Mouse (Mus musculus) MEL (cell line): ENCODE measurements around the gene Otud7b. TPM values are rescaled to one million over a fixed set of nuclear protein-coding genes. Genes with fewer than 3 reads are reported as not detected.
A peak's percentile ranks its signal among the peaks of the same experiment; 100 is the strongest.

Experiments used
- DNase-seq: peaks from one replicate; pipeline ENCODE4 v3.0.0; 2011; ENCODE audit warnings: low read depth, low spot score
- H3K27ac ChIP-seq: 2 replicates; pipeline ENCODE4 v1.5.1; 2012; ENCODE audit warnings: low read depth, mild to moderate bottlenecking, control low read depth, low read length, moderate library complexity; ENCODE audit not compliant: control insufficient read depth
- H3K27me3 ChIP-seq, 2 experiments: fragments of 150-350 bp in 1 of 2; sonication (generic) in 1 of 2; 2 replicates each; pipeline ENCODE4 v1.6.1; 2012; ENCODE audit warnings: low read length in 2 of 2, mild to moderate bottlenecking in 2 of 2, improper control_type of control experiment in 1 of 2, moderate library complexity in 1 of 2; ENCODE audit not compliant: insufficient read depth in 2 of 2, control insufficient read depth in 1 of 2
- H3K36me3 ChIP-seq, 2 experiments: 2 replicates each; pipeline ENCODE4 v1.6.1; 2012 to 2014; ENCODE audit warnings: low read length in 2 of 2, improper control_type of control experiment in 1 of 2, inconsistent platforms in 1 of 2, mild to moderate bottlenecking in 1 of 2; ENCODE audit not compliant: insufficient read depth in 2 of 2, control insufficient read depth in 1 of 2
- H3K4me1 ChIP-seq, 2 experiments: fragments of 150-350 bp in 1 of 2; sonication (generic) in 1 of 2; 2 replicates each; pipeline ENCODE4 v1.6.1; 2012; ENCODE audit warnings: low read length in 2 of 2, improper control_type of control experiment in 1 of 2, mild to moderate bottlenecking in 1 of 2; ENCODE audit not compliant: insufficient read depth in 2 of 2, control insufficient read depth in 1 of 2
- H3K4me3 ChIP-seq, 2 experiments: fragments of 150-350 bp in 1 of 2; sonication (generic) in 1 of 2; 2 replicates each; pipeline ENCODE4 v1.5.1; 2012; ENCODE audit warnings: low read depth in 2 of 2, low read length in 2 of 2, mild to moderate bottlenecking in 2 of 2, moderate library complexity in 2 of 2, control low read depth in 1 of 2, improper control_type of control experiment in 1 of 2; ENCODE audit not compliant: control insufficient read depth in 1 of 2, insufficient read depth in 1 of 2
- H3K79me2 ChIP-seq: 2 replicates; pipeline ENCODE4 v1.6.1; 2012; ENCODE audit warnings: mild to moderate bottlenecking, low read length, moderate library complexity; ENCODE audit not compliant: control insufficient read depth, poor library complexity, insufficient read depth
- H3K9ac ChIP-seq: 2 replicates; pipeline ENCODE4 v1.6.1; 2012; ENCODE audit warnings: low read depth, mild to moderate bottlenecking, control low read depth, low read length, moderate library complexity; ENCODE audit not compliant: control insufficient read depth, poor library complexity, severe bottlenecking
- H3K9me3 ChIP-seq: fragments of 150-350 bp; sonication (generic); replicated peaks from 2 replicates; pipeline ENCODE4 v1.6.1; 2012; ENCODE audit warnings: mild to moderate bottlenecking, low read length, improper control_type of control experiment, moderate library complexity; ENCODE audit not compliant: insufficient read depth
- BHLHE40 ChIP-seq: IDR thresholded peaks from 2 replicates; pipeline ENCODE4 v1.6.1; 2012; ENCODE audit warnings: low read depth, mild to moderate bottlenecking, inconsistent platforms, low read length, improper control_type of control experiment, borderline replicate concordance
- CHD1 ChIP-seq: IDR thresholded peaks from 2 replicates; pipeline ENCODE4 v1.6.1; 2012; ENCODE audit warnings: low read depth, mild to moderate bottlenecking, inconsistent platforms, low read length, improper control_type of control experiment
- CHD2 ChIP-seq: IDR thresholded peaks from 2 replicates; pipeline ENCODE4 v1.6.1; 2011; ENCODE audit warnings: low read length, improper control_type of control experiment
- CTCF ChIP-seq, 3 experiments: IDR thresholded peaks in 2 of 3; conservative IDR thresholded peaks in 1 of 3; 2 replicates each; pipeline ENCODE4 v1.5.1; 2011 to 2012; ENCODE audit warnings: low read length in 3 of 3, low read depth in 2 of 3, mild to moderate bottlenecking in 2 of 3, improper control_type of control experiment in 1 of 3, inconsistent platforms in 1 of 3, mixed read lengths in 1 of 3, moderate library complexity in 1 of 3; ENCODE audit not compliant: control insufficient read depth in 1 of 3, insufficient read depth in 1 of 3, poor library complexity in 1 of 3, severe bottlenecking in 1 of 3
- E2F4 ChIP-seq: IDR thresholded peaks from 2 replicates; pipeline ENCODE4 v1.6.1; 2011; ENCODE audit warnings: low read depth, low read length, improper control_type of control experiment, borderline replicate concordance
- EP300 ChIP-seq, 2 experiments: IDR thresholded peaks; 2 replicates each; pipeline ENCODE4 v1.6.1; 2011; ENCODE audit warnings: improper control_type of control experiment in 2 of 2, low read length in 2 of 2, low read depth in 1 of 2, mild to moderate bottlenecking in 1 of 2
- ETS1 ChIP-seq: IDR thresholded peaks from 2 replicates; pipeline ENCODE4 v1.6.1; 2012; ENCODE audit warnings: low read depth, mild to moderate bottlenecking, inconsistent platforms, low read length, improper control_type of control experiment, moderate library complexity
- GABPA ChIP-seq: IDR thresholded peaks from 2 replicates; pipeline ENCODE4 v1.6.1; 2012; ENCODE audit warnings: low read depth, mild to moderate bottlenecking, inconsistent platforms, low read length, improper control_type of control experiment, moderate library complexity
- GATA1 ChIP-seq: IDR thresholded peaks from 2 replicates; pipeline ENCODE4 v1.6.1; 2011; ENCODE audit warnings: low read depth, low read length, improper control_type of control experiment
- HCFC1 ChIP-seq: IDR thresholded peaks from 2 replicates; pipeline ENCODE4 v1.6.1; 2012; ENCODE audit warnings: low read depth, mild to moderate bottlenecking, inconsistent platforms, low read length, improper control_type of control experiment, moderate library complexity
- JUND ChIP-seq: IDR thresholded peaks from 2 replicates; pipeline ENCODE4 v1.6.1; 2011; ENCODE audit warnings: low read depth, mild to moderate bottlenecking, improper control_type of control experiment, low read length
- KAT2A ChIP-seq: conservative IDR thresholded peaks from 2 replicates; pipeline ENCODE4 v1.6.1; 2012; ENCODE audit warnings: low read depth, low read length, improper control_type of control experiment, inconsistent platforms
- MAFK ChIP-seq: IDR thresholded peaks from 2 replicates; pipeline ENCODE4 v1.6.1; 2011; ENCODE audit warnings: low read depth, mild to moderate bottlenecking, low read length, improper control_type of control experiment, borderline replicate concordance
- MAX ChIP-seq: IDR thresholded peaks from 2 replicates; pipeline ENCODE4 v1.6.1; 2011; ENCODE audit warnings: low read length, improper control_type of control experiment
- MAZ ChIP-seq: IDR thresholded peaks from 2 replicates; pipeline ENCODE4 v1.6.1; 2012; ENCODE audit warnings: low read depth, mild to moderate bottlenecking, inconsistent platforms, low read length, improper control_type of control experiment
- MXI1 ChIP-seq: IDR thresholded peaks from 2 replicates; pipeline ENCODE4 v1.6.1; 2011; ENCODE audit warnings: mild to moderate bottlenecking, low read depth, low read length, improper control_type of control experiment
- MYB ChIP-seq: IDR thresholded peaks from 2 replicates; pipeline ENCODE4 v1.6.1; 2011; ENCODE audit warnings: mild to moderate bottlenecking, low read depth, low read length, improper control_type of control experiment
- MYC ChIP-seq: IDR thresholded peaks from 2 replicates; pipeline ENCODE4 v1.6.1; 2011; ENCODE audit warnings: low read depth, mild to moderate bottlenecking, low read length, improper control_type of control experiment, moderate library complexity
- NELFE ChIP-seq: IDR thresholded peaks from 2 replicates; pipeline ENCODE4 v1.6.1; 2011; ENCODE audit warnings: low read depth, low read length, improper control_type of control experiment
- NRF1 ChIP-seq: IDR thresholded peaks from 2 replicates; pipeline ENCODE4 v1.6.1; 2014; ENCODE audit warnings: low read depth, mild to moderate bottlenecking, inconsistent platforms, low read length, improper control_type of control experiment, moderate library complexity; ENCODE audit not compliant: poor library complexity, insufficient read depth, severe bottlenecking
- POLR2A ChIP-seq, 2 experiments: IDR thresholded peaks; 2 replicates each; pipeline ENCODE4 v1.6.1; 2011 to 2012; ENCODE audit warnings: low read length in 2 of 2, mild to moderate bottlenecking in 2 of 2, control low read depth in 1 of 2, improper control_type of control experiment in 1 of 2, low read depth in 1 of 2, moderate library complexity in 1 of 2; ENCODE audit not compliant: control insufficient read depth in 1 of 2, insufficient read depth in 1 of 2, poor library complexity in 1 of 2
- POLR2AphosphoS2 ChIP-seq: IDR thresholded peaks from 2 replicates; pipeline ENCODE4 v1.6.1; 2011; ENCODE audit warnings: low read length, improper control_type of control experiment
- POLR2AphosphoS5 ChIP-seq: IDR thresholded peaks from 2 replicates; pipeline ENCODE4 v1.6.1; 2012; ENCODE audit warnings: low read depth, borderline replicate concordance, mild to moderate bottlenecking, inconsistent platforms, low read length, moderate library complexity, mixed read lengths
- RAD21 ChIP-seq: IDR thresholded peaks from 2 replicates; pipeline ENCODE4 v1.6.1; 2011; ENCODE audit warnings: mild to moderate bottlenecking, low read depth, low read length, improper control_type of control experiment
- RCOR1 ChIP-seq: IDR thresholded peaks from 2 replicates; pipeline ENCODE4 v1.6.1; 2012; ENCODE audit warnings: low read depth, mild to moderate bottlenecking, inconsistent platforms, low read length, improper control_type of control experiment
- SIN3A ChIP-seq: IDR thresholded peaks from 2 replicates; pipeline ENCODE4 v1.6.1; 2012; ENCODE audit warnings: low read length, improper control_type of control experiment, inconsistent platforms
- SMC3 ChIP-seq: IDR thresholded peaks from 2 replicates; pipeline ENCODE4 v1.6.1; 2011; ENCODE audit warnings: low read depth, low read length, improper control_type of control experiment
- TAL1 ChIP-seq: IDR thresholded peaks from 2 replicates; pipeline ENCODE4 v1.6.1; 2012; ENCODE audit warnings: mild to moderate bottlenecking, inconsistent platforms, low read length, moderate library complexity, mixed read lengths
- TBP ChIP-seq: IDR thresholded peaks from 2 replicates; pipeline ENCODE4 v1.8.0; 2011; ENCODE audit warnings: low read depth, low read length, improper control_type of control experiment
- TCF12 ChIP-seq: IDR thresholded peaks from 2 replicates; pipeline ENCODE4 v1.6.1; 2014; ENCODE audit warnings: low read depth, mild to moderate bottlenecking, inconsistent platforms, low read length, improper control_type of control experiment, moderate library complexity
- UBTF ChIP-seq: IDR thresholded peaks from 2 replicates; pipeline ENCODE4 v1.6.1; 2012; ENCODE audit warnings: low read depth, mild to moderate bottlenecking, inconsistent platforms, low read length, improper control_type of control experiment, moderate library complexity, borderline replicate concordance; ENCODE audit not compliant: insufficient read depth
- USF1 ChIP-seq: IDR thresholded peaks from 2 replicates; pipeline ENCODE4 v1.6.1; 2014; ENCODE audit warnings: low read depth, mild to moderate bottlenecking, inconsistent platforms, low read length, improper control_type of control experiment, moderate library complexity
- USF2 ChIP-seq, 2 experiments: IDR thresholded peaks; 2 replicates each; pipeline ENCODE4 v1.6.1; 2011 to 2012; ENCODE audit warnings: improper control_type of control experiment in 2 of 2, low read length in 2 of 2, borderline replicate concordance in 1 of 2, inconsistent platforms in 1 of 2, low read depth in 1 of 2, mild to moderate bottlenecking in 1 of 2; ENCODE audit not compliant: insufficient read depth in 1 of 2
- ZC3H11A ChIP-seq: IDR thresholded peaks from 2 replicates; pipeline ENCODE4 v1.6.1; 2012; ENCODE audit warnings: low read depth, mild to moderate bottlenecking, inconsistent platforms, low read length, improper control_type of control experiment
- ZKSCAN1 ChIP-seq: IDR thresholded peaks from 2 replicates; pipeline ENCODE4 v1.6.1; 2012; ENCODE audit warnings: low read depth, mild to moderate bottlenecking, inconsistent platforms, low read length, improper control_type of control experiment, moderate library complexity
- ZMIZ1 ChIP-seq: IDR thresholded peaks from 2 replicates; pipeline ENCODE4 v1.6.1; 2012; ENCODE audit warnings: low read depth, mild to moderate bottlenecking, inconsistent platforms, low read length, improper control_type of control experiment, moderate library complexity
- ZNF384 ChIP-seq: IDR thresholded peaks from 2 replicates; pipeline ENCODE4 v1.6.1; 2012; ENCODE audit warnings: low read depth, mild to moderate bottlenecking, inconsistent platforms, low read length, improper control_type of control experiment
- polyA plus RNA-seq, 2 experiments: library from polyadenylated mRNA; stranded (reverse) in 1 of 2; unstranded in 1 of 2; fragments of >175 nt in 1 of 2; fragments of >200 nt in 1 of 2; gene quantifications; 2 replicates each; pipeline versions ENCODE4 v1.2.1 to v1.2.4; 2012; ENCODE audit warnings: low replicate concordance in 2 of 2, low read depth in 1 of 2; ENCODE audit not compliant: insufficient read length in 2 of 2, insufficient read depth in 1 of 2, missing spikeins in 1 of 2
- total RNA-seq: library from RNA; depleted of rRNA; stranded (reverse); fragments of 300-350 nt; gene quantifications from 2 replicates; pipeline ENCODE4 v1.2.3, GENCODE M21; 2012

Gene Otud7b
- total and polyA plus RNA-seq, 3 experiments, result 17.9 to 25.8 (median 24.4) TPM

GRCm38 (mm10) chr3:96057747-96058204 is 46.6 kb upstream of the Otud7b start:
- H3K36me3 ChIP-seq, result peaks cover 0 to 20% of the 10 kb centered on the region in 2 experiments; a peak in 2 of 4 replicates
- H3K9me3 ChIP-seq, result no peaks in the 10 kb centered on the region
- H3K9ac ChIP-seq, result peak overlapping the region; percentile 75
- peaks cover 2% of the 10 kb centered on the region for H3K79me2 ChIP-seq
- peak; percentile 99 for DNase-seq
- H3K27ac ChIP-seq, result peak overlapping the region; percentile 74
- no peaks in the 10 kb centered on the region for H3K27me3 ChIP-seq
- H3K4me3 ChIP-seq, result peak overlapping the region; percentile 57 to 80
- H3K4me1 ChIP-seq, result peaks cover 6 to 13% of the 10 kb centered on the region in 2 experiments
- TF ChIP-seq MAZ (peak; percentile 91), MAX (no peak), UBTF (no peak), SMC3 (no peak; the same call in 1 of the 2 replicates), TCF12 (peak; percentile 86), NRF1 (no peak), RCOR1 (peak; percentile 66; the same call in 1 of the 2 replicates), ZMIZ1 (peak; percentile 73; the same call in 1 of the 2 replicates), E2F4 (peak; percentile 50; the same call in 1 of the 2 replicates), KAT2A (peak; percentile 81), POLR2A (IDR thresholded peaks at IDR 0.05; ENCODE audit: control insufficient read depth in 1 of 2, insufficient read depth in 1 of 2, low read depth in 1 of 2, low read length in 2 of 2, poor library complexity in 1 of 2) (peak; percentile 50 to 78; a peak in 3 of 4 replicates), ETS1 (peak; percentile 95), BHLHE40 (no peak), ZNF384 (0 out of 2 replicates have a peak, but pooled peaks have one; percentile 4), SIN3A (peak; percentile 100), TAL1 (no peak), ZKSCAN1 (no peak), NELFE (peak; percentile 61), USF1 (no peak), JUND (no peak), EP300 (IDR thresholded peaks at IDR 0.05; ENCODE audit: low read depth in 1 of 2, low read length in 2 of 2) (no peak), MAFK (no peak), RAD21 (no peak), POLR2AphosphoS5 (no peak), ZC3H11A (no peak), MYC (no peak; the same call in 1 of the 2 replicates), HCFC1 (peak; percentile 97), TBP (peak; percentile 93), USF2 (IDR thresholded peaks at IDR 0.05; ENCODE audit: borderline replicate concordance in 1 of 2, insufficient read depth in 1 of 2, low read depth in 1 of 2, low read length in 2 of 2) (no peak), POLR2AphosphoS2 (peak; percentile 66; the same call in 1 of the 2 replicates), GATA1 (peak; percentile 28; the same call in 1 of the 2 replicates), GABPA (no peak), CHD1 (no peak; the same call in 1 of the 2 replicates), MYB (no peak; the same call in 1 of the 2 replicates), CHD2 (no peak), CTCF (IDR thresholded peaks at IDR 0.05 in 2 of 3, conservative IDR thresholded peaks at IDR 0.05 in 1 of 3; ENCODE audit: control insufficient read depth in 1 of 3, insufficient read depth in 1 of 3, low read depth in 2 of 3, low read length in 3 of 3, poor library complexity in 1 of 3, severe bottlenecking in 1 of 3) (no peak), MXI1 (peak; percentile 88)
